Mouse (Mus musculus) gastrocnemius, postnatal 4 days (tissue): ENCODE results near the gene Myo9a. TPM values are rescaled to one million over a fixed set of nuclear protein-coding genes. Genes with fewer than 3 reads are reported as not detected.

Experiments
- DNase-seq, 2 experiments: peaks; one replicate each; pipeline ENCODE4 v3.0.0; 2021 to 2022; ENCODE audit warnings: low spot score in 2 of 2, mixed read lengths in 2 of 2
- long read RNA-seq, 2 experiments: library from polyadenylated mRNA; stranded (forward); transcript quantifications; one replicate each; pipeline ENCODE4 v2.0.0; 2021
- total RNA-seq, 2 experiments: library from RNA; stranded (reverse); gene quantifications; 2 replicates each; pipeline ENCODE4 v1.2.3; 2021

Gene Myo9a
- 10 to 100 TPM; 28.7 to 30.9 TPM for total RNA-seq
- long read RNA-seq, experiment 1, partial matches to known transcripts, result 4 of 10 reads
- long read RNA-seq, experiment 1, other reads (novel, unspliced or antisense), result 6 of 10 reads
- long read RNA-seq, experiment 2, partial matches to known transcripts, result 5 of 8 reads
- long read RNA-seq, experiment 2, other reads (novel, unspliced or antisense), result 3 of 8 reads

DNA sequence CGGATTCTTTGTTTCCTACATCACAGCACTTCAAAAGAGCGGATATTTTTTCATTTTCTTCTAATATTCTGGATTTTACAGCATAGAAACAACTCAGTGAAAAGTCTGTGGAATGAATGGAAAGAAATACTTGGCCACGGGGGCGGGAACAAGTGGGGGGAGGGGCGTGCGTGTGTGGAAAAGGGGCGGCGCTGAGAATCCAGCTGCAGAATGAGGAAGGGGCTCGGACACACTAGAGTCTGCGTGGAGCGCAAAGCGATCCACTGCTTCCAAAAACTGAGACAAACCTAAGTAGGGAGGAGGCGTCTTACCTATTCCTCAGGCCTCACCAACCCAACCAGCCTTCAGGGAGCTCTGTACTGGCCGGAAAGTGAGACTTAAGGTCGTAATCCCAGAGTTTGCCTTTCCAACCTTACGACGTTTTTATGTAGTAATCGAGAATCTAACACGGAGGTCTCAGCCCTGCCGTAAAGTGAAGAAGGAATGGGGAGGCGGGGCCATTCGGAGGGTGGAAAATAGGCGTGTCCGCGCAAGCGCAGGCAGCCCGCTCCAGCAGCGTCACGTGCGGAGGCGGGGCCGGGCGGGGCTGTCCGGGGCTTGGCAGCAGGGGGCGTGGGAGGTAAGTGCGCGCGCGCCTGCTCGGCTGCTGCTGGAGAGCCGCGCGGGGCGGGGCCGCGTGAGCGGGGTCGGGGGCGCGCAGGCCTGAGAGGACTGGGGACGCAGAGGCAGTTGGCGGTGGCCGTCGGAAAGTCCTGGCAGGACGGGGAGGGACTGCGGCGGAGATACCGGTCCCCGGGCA is at the start of gene Myo9a, which contains the start of gene Senp8:
TSS of gene Myo9a (plus strand) at position 630 of the 799 bp plus-strand sequence.
TSS of gene Senp8 (minus strand) at position 444 of the 799 bp plus-strand sequence.
- DNase-seq, result peak; percentile 100

DNA sequence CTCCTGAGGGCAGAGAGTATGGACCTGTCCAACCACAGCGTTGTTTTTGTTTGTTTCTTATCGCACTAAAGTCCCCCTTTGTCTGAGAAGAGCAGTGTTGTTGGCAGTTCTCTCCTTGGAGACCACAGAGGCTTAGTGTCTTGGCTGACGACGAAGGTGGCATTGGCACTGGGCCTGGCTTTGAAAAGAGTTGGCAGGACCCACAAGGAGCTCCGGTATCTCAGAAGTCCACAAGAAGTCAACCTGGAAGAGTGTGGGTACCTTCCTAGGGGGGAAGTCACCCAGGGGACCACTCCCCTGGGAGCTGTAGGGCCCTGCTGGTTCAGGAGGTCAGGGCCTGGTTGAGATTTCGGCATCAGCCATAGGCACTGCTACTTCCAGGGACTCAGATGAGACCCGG is 49.6 kb upstream of the Myo9a start:
- no peak for DNase-seq

DNA sequence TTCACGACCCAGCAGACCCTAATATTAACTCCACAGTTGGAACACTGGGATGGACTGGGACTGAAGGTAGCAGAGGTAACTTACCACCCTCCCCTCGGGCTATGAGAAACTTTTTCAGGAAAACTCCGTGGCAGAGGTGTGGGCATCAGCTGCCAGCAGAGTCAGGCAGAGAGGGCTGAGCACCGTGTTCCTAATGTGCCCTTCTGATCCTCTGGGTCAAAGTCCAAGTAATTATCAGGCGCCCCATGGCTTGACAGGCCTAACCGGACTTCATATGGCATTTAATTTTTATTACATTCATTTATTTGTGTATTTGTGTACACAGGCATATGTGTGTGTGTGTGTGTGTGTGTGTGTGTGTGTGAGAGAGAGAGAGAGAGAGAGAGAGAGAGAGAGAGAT is 47.6 kb upstream of the Myo9a start:
- no peak for DNase-seq

DNA sequence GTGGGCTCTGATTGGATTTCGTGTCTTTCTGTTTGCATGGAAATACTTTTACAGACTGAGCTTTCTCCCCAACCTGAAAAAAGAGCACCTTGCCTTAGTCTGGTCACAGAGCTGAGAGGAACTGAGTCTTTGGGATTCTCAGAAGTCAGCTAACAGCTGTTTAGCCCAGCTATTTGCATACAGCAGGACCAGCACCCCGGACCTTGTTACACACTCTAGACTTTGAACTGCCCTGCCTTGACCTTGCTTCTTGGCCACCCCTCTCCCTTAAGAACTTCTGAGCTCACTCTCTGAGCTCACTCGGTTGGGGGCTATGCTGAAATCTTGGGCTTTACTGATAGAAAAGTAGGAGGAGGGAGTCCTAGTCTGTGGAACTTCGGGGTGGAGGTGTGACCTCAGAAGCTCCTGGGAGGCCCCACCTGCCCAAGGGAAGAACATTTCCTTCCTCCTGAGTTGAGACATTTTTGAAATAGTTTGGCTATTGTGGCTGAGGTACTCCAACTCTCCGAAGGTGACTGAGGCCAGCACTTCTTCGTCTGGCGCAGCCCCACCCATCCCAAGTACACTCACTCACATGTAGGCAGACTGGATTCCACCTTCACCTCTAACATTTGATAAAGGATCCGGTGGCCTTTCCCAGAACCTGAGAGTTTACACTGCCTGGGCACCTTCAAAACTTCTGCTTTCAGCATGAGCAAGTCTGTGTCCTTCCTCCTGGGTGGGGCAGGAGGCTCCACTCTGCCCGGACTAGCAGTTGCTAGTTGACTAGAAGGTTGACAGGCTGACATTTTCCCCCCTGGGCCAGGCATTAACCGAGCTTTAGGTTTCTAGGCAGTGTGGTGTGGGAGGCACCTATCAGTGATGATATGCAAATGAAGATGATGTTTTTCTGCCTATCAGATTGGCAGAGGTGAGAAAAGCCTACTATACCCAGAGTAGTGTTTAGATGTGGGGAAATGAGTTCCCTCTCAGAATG is 43.6 kb upstream of the Myo9a start:
- no peak for DNase-seq

DNA sequence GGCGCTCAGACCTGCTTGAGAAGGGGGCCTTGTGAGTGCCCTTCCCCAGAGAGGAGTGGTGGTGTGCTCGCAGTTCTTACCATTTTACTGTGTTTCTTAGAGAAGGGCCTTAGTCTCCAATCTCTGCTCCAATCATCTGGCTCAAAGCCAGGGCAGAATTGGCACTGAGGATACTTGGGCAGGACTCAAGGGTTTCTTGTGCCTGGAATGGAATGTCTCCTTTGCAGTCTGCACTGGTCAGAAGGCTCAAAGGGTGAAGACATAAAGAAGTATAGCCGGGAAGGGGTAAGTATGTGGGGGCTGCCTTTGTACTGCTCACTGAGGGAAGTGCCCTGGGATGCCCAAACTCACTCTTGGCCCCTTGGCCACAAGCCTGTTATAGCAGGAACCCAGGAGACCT is 41.5 kb upstream of the Myo9a start:
- no peak for DNase-seq

DNA sequence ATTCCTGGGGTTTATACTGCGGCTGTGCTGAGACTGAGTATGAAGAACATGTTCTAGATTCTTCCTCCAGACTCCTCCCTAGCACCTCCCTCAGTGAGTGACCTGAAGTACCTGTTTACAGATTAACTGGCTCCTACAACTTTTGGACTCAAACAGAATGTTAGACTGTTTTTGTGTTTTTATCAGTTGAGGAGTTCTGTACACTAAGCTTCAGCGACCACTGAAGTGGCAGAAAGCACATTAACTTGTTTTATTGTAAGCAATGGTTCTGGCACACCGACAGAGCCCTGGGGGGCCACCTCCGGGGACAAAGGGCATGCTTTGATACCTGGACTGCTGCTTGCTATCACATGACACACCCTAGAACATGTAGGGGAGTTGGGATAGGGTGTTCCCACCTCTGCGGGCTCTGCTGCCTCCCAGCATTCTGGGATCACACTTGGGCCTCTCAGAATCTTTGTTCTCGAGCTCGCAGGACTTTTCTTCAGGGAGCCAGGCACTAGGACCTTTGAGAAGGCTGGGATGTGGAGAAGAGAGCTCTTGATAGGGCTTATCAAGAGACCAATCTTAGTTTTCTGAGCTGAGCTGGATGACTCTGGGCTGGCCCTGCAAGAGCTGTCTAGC is 34.3 kb upstream of the Myo9a start:
- no peak for DNase-seq

DNA sequence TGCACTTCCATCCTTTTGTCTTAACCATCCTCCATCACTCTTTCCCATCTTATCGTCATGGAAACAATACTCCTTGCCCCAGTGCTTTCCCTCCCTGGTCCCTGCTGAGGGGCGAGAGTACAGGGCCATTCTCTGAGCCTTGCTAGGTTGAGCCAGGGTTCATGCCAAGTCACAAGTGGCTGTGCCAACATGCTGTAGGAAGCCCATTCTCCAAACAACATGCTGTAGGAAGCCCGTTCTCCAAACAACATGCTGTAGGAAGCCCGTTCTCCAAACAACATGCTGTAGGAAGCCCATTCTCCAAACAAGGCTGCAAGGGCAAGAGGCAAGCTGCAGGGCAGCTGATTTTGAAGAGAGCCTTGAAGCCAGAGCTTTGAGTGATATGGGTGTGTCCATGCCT is 32.5 kb upstream of the Myo9a start:
- no peak for DNase-seq

DNA sequence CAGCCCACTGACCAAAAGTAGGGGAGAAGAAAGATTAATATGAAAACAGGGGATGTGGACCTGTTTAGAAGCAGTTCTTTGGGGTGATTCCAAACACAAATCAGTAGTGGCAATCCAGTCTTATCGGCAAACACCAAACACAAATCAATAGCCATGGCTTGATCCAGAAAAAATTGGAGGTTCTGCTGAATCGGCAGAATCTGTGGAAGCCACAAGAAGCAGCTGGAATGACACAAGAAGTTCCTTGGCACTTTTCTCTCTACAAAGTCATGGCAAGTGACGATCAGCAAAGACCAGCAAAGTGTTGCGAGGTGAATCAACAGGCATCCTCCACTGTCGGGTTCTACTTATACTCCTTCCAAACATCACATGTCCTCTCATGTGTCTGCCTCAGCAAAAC is 29.6 kb upstream of the Myo9a start:
- no peak for DNase-seq

DNA sequence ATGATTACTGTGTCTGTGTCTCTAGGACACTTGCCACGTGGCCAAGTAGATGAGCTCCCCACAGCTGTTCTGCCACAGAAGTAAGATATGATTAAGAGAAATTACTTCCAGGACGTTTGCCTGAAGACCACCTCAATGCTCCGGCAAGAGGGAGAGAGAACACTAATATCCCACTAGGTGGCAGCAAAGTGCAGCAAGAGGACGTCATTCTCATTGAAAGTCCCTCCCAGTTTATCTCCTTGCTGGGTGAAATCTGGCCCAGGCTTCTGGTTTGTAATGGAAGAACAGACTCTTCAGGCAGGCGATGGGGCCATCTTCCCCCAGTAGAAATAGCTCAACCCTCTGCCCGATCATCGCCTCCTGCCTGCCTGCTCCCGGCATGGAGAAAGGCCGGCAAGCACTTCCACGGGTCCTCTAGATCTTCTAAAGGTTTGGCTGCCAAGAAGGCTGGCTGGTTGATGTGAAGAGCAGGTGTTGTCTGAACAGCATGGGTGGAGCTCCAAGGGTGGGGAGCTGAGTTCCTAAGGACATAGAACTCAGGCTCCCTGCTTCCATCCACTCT is 27.5 kb upstream of the Myo9a start:
- peak; percentile 39 to 70 for DNase-seq

DNA sequence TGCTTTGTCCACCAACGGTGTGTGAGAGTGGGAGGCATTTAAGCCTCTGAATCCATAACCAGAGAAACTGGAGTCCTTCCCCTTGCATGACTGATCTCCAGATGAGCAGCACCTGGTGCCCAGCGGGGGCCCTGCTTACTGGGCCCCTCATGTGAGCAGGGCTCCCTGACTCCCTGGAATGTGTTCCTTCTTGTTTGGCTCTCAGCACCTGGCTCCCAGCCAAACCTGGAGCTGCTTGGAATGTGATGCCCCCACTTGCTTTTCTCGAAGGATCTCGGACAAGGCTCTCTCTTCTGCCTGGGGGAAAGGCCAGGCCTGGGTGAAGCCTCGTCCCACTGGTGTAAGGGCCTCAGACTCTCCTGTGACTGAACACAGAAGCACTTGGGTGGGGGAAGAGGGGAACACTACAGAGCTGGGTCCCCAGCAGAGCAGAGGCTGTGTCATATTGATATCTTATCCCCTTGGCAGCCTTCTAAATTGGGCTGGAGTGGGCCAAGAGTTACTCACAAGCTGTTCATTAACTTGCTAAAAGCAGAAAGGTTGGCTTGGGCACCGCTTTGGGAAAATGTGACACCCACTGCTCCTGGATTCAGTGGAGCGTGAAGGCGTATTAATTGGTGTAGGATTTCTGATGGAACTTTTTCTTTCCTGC is 26.8 kb upstream of the Myo9a start:
- peak; percentile 25 to 35 for DNase-seq

DNA sequence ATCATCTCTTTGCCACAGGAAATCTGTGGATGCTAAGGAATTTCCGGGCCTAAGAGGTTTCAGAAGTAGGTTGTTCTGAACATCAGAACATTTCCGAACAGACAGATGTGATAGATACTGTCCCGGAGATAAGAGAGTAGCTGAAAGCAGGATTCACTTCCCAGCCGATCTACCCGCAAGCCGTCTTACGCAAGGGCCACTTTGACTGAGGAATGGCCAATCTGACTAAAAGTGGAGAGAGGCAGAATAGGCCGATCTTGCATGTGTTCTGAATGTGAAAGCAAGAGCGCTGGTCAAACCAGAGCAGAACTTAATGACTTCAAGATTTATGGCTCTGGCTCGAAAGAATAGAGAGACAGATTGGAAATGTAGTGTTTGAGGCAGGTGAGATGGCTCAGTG is 25.2 kb upstream of the Myo9a start:
- DNase-seq, result no peak

DNA sequence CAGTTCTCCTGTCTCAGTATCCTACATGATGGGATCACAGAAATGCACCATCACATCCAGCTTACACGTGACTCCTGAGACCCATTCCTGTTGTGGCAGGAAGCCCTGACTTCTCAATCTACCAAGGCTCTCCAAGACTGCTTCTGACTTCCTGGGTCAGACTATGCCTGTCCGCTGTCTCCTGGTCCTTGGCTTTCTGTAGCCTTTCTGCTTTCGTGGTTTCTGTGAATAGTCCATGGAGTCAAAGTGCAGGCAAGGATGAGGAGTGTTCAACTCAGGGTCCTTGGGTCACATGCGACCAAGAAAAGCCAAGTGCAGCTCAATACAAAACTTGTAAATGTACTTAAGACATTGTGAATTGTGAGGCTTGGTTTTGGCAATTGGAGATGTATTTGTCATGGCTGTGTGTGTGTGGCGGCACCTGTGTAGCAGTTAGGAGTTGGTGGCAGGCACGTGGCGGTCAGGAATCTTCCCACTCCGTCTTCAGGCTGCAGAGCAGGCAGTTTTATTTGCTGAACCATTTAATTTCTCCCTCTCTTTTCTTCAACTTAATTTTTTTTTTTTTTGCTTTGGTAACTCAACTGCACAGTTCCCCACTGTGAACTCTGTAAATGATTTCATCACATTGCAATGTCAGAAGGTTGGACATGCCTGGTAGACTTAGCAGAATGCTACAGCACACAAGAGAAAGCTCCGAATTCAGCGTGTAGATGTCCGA is 23.0 kb upstream of the Myo9a start:
- no peak for DNase-seq

DNA sequence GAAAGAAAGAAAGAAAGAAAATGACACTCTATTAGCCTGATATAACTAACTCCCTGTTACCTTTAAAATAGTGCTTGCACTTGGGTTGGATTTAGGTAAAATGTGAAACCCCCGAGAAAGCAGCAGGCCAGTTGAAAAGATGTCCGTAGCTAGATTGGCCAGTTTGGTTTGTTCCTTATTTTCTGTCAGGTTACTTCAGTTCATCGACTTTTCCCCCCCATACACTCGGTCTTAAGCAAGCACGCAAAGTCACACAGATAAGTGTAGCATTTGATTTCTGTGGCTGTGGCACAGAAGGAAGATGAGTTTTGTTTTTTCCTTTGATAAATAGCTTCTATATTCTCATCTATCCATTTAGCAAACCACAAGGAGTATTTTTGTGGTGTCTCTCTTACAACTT is 19.6 kb upstream of the Myo9a start:
- no peak for DNase-seq

DNA sequence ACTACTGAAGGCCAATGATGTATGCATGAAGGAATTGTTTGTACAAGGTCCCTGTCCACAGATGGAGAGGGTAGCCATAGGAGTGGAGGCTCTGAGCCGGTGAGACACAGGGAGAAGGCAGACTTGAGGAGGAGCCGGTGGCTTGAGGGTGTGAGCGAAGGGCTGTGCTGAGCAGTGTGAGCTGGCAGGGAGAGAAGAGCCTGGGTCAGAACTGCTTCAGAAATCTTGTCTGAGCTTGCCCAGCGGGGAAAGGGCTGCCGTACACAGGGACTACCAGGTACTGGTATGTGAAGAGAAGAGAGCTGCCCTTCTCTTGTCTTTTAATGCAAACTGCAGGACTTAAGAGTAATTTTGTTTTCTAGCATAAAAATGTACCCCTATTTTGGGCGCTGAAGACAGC is 17.6 kb upstream of the Myo9a start:
- no peak for DNase-seq

DNA sequence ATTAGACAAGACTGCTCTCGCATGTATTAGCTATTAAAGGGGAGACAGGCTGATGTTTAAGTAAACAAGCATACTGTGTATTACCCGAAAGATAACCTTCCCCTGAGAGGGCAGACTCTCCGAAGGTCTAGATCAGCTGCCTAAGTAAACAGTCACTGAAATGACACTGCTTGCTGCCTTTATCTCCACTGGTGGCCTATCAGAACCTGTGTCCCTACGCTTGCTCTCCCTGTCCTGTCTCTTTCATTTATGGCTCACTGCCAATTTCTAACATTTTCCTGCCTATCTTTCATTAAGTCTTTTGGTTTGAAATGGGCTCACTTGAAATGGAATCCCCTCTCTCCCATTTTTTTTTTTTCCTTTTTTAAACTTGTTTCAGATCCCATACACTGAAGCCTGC is 15.3 kb upstream of the Myo9a start:
- DNase-seq, result no peak

DNA sequence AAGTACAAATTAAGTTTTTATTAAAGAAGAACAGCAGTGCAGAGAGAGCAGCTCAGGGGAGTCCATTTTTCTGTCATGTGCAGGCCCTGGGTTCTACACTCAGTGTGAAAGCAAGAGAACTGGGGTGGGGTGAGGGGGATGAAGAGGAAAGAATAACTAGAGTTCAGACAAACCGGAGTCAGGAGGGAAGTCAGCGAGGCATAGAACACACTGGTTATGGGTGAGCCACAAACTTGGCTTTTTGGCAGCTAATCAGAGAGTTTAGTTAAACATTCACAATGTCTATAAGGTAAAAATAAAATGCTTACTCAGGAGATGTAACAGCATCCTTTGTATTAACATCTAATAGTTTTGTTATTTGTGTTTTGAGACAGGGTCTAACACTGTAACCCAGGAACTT is 10.1 kb upstream of the Myo9a start:
- no peak for DNase-seq

DNA sequence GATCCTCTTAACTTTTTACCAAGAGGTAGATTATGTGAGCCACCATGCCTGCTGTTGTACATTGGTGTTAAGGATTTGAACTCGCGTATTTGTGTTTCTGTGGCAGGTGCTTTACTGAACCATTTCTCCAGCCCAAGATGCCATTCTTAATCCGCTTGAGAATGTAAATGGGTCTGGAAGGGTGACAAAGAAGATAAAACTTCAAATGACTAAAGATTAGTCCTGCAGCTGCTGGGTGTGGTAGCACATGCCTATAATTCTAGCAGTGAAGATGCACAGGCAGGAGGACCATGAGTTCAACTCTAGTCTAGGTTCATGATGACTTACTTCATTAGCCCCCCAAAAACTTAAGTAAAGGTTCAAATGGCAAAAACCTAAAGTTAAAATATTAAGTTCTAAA is 6.8 kb upstream of the Myo9a start:
- DNase-seq, result no peak

DNA sequence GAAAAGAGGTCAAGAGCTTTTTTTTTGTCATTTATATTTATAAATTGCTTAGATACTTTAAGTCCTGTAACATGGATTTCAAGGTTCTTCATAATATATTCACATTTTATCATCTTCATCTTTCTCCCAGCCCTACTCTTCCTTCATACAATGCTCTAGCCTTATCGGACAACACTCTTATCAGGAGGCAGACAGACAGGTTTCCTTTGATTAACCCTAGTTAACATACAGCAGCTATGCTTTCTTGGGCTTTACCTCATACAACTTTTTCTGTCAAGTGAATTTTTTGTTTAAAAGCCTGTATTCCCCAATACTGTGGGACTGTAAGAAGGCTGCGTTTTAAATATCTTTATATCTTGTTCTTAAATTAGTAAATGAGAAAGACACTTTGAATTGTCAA is 2.3 kb upstream of the Myo9a start:
- no peak for DNase-seq

DNA sequence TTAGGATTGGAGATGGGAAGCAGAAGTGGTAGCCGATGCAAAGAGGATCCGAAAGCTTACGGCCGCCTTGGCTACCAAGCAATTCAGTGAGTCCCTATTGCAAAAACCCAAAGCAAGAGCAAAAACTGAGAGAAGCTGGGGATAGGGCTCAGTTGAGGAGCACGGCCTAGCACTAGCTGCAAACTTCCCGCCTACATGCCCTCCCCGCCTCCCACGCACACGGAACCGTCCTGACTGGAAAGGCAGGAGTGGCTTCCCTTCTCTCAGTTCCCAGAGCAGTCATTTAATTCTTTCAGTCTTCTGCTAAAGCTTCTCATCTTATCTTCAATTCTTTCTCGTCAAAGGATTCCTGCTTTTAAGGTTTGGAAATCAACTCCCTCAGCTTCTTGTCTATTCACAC is 1.7 kb upstream of the Myo9a start:
- no peak for DNase-seq
